Mouse (Mus musculus) kidney, embryonic 14.5 days (tissue): ENCODE measurements around the gene Spata20. TPM values are rescaled to one million over a fixed set of nuclear protein-coding genes. Genes with fewer than 3 reads are reported as not detected.

Experiments
- ATAC-seq: fragments of 200-750 bp; cut with Nextera tagmentation; 2 replicates; pipeline ENCODE4 v1.8.0; 2017; ENCODE audit warnings: moderate number of reproducible peaks, mild to moderate bottlenecking, moderate TSS enrichment, moderate library complexity; ENCODE audit not compliant: low FRiP score, low TSS enrichment
- H3K27ac ChIP-seq: fragments of 300-500 bp; sonication (generic); 2 replicates; pipeline ENCODE4 v1.5.1; 2014; ENCODE audit warnings: low read depth, mild to moderate bottlenecking, low read length, moderate library complexity, mixed read lengths
- H3K27me3 ChIP-seq: fragments of 300-500 bp; sonication (generic); 2 replicates; pipeline ENCODE4 v1.6.1; 2014; ENCODE audit warnings: mild to moderate bottlenecking, low read length; ENCODE audit not compliant: control insufficient read depth, insufficient read depth
- H3K36me3 ChIP-seq: fragments of 300-500 bp; sonication (generic); 2 replicates; pipeline ENCODE4 v1.6.1; 2014; ENCODE audit warnings: low read length, mixed read lengths; ENCODE audit not compliant: control insufficient read depth, insufficient read depth
- H3K4me1 ChIP-seq: fragments of 300-500 bp; sonication (generic); 2 replicates; pipeline ENCODE4 v1.6.1; 2014; ENCODE audit warnings: low read length, mixed read lengths; ENCODE audit not compliant: control insufficient read depth, insufficient read depth
- H3K4me2 ChIP-seq: fragments of 300-500 bp; sonication (generic); replicated peaks from 2 replicates; pipeline ENCODE4 v1.6.1; 2014; ENCODE audit warnings: low read depth, mild to moderate bottlenecking, low read length
- H3K4me3 ChIP-seq: fragments of 300-500 bp; sonication (generic); 2 replicates; pipeline ENCODE4 v1.5.1; 2014; ENCODE audit warnings: mild to moderate bottlenecking, low read length
- H3K9ac ChIP-seq: fragments of 300-500 bp; sonication (generic); 2 replicates; pipeline ENCODE4 v1.6.1; 2014; ENCODE audit warnings: low read depth, mild to moderate bottlenecking, low read length, moderate library complexity
- H3K9me3 ChIP-seq: fragments of 300-500 bp; sonication (generic); 2 replicates; pipeline ENCODE4 v1.6.1; 2016; ENCODE audit warnings: low read length; ENCODE audit not compliant: control insufficient read depth
- WGBS: fragments of 180-500 bp; shearing (Covaris S2); extraction: QIAGEN DNeasy Blood & Tissue Kit; methylation state at CpG from one replicate; pipeline ENCODE4 v1.1.7; 2014; 5-methylcytosine and 5-hydroxymethylcytosine counted together
- polyA plus RNA-seq: library from polyadenylated mRNA; unstranded; fragments of >200 nt; fragmentation: Nextera tagmentation; extraction: Ambion mirVana; gene quantifications from 2 replicates; pipeline ENCODE4 v1.2.1, GENCODE M21; 2014

Spata20 gene
- polyA plus RNA-seq, 1 experiment from 2014 or later = 0.23 TPM

GRCm38 (mm10) chr11:94474544-94474910 is 11.5 kb downstream of the Spata20 start:
- Histone ChIP-seq H3K9me3 (no peaks in the 10 kb centered on the region), H3K9ac (peak overlapping the region; percentile 75; the same call in 1 of the 2 replicates), H3K4me3 (peak overlapping the region; percentile 73), H3K27ac (no peak overlapping the region), H3K4me2 (peak overlapping the region; percentile 97), H3K27me3 (peaks cover 30% of the 10 kb centered on the region), H3K4me1 (peaks cover 47% of the 10 kb centered on the region), H3K36me3 (no peaks in the 10 kb centered on the region)
- ATAC-seq = no peak
- 2% methylated on average over 11 of the region's 11 CpGs for WGBS

- Histone ChIP-seq H3K4me3 (peak within 1 kb of the TSS; percentile 73), H3K9ac (peak within 1 kb of the TSS; percentile 75), H3K27me3 (peaks cover 30% of the 10 kb centered on the region), H3K36me3 (no peaks in the 10 kb centered on the region), H3K4me2 (peak within 1 kb of the TSS; percentile 97), H3K4me1 (peaks cover 53% of the 10 kb centered on the region), H3K9me3 (no peaks in the 10 kb centered on the region), H3K27ac (peak within 1 kb of the TSS; percentile 44)
- under 1% methylated on average over 49 of the region's 71 CpGs for WGBS
- peak; percentile 92 for ATAC-seq
Measured at GRCm38 (mm10) chr11:94473707-94474543, 12.1 kb downstream of the Spata20 start, which contains the start of gene Cacna1g. Gene Cacna1g (minus strand): TSS chr11:94474198.

DNA sequence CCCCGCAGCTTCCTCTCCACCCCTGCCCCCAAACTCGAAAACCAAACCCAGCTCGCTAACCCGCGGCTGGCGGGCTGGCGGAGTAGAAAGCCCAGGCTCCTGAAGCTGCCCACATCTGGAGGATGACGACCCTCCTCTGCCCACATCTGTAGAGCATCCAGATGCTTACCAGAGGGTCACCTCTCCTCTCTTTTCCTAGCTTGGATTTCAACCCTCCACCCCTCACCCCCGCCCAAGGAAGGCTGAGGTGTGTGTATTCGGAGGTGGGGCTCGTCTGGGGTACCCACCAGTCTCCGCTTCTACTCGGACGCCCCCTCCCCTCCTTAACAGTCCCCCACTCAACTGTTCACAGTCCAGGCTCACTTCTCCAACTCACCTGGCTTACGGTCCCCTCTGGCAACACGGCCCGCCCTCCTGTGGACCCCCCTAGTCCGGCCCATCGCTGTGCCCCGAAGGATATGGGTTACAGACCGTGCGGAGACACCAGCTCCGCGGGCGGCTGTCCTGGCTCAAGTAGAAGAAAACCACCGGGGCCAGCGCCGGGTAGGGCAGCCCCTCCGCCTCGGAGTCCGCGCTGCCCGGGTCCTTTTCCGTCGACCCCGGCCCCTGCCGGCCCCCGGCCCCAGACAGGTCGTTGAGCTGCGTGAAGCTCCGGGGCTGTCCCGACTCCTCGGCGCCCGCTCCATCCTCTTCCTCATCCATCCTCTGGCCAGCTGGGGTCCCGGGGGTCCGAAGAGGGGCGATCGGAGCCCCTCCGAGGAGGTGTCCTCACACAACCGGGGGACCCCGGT is 12.9 kb downstream of the Spata20 start:
- Histone ChIP-seq H3K4me1 (peaks cover 61% of the 10 kb centered on the region), H3K27me3 (peaks cover 30% of the 10 kb centered on the region)
- ATAC-seq = peak; percentile 28; the same call in 1 of the 2 replicates

GRCm38 (mm10) chr11:94472585-94472915 is 13.4 kb downstream of the Spata20 start:
- Histone ChIP-seq H3K27ac (no peak overlapping the region), H3K4me1 (peaks cover 64% of the 10 kb centered on the region)
- 1% methylated on average over 15 of the region's 15 CpGs for WGBS

More for the DNA sequence above, 12.9 kb downstream of the Spata20 start:
- Histone ChIP-seq H3K36me3 (no peaks in the 10 kb centered on the region), H3K4me2 (peak overlapping the region; percentile 97), H3K9me3 (no peaks in the 10 kb centered on the region), H3K27ac (peak overlapping the region; percentile 44), H3K9ac (peak overlapping the region; percentile 75), H3K4me3 (peak overlapping the region; percentile 73)
- WGBS = under 1% methylated on average over 49 of the region's 52 CpGs

DNA sequence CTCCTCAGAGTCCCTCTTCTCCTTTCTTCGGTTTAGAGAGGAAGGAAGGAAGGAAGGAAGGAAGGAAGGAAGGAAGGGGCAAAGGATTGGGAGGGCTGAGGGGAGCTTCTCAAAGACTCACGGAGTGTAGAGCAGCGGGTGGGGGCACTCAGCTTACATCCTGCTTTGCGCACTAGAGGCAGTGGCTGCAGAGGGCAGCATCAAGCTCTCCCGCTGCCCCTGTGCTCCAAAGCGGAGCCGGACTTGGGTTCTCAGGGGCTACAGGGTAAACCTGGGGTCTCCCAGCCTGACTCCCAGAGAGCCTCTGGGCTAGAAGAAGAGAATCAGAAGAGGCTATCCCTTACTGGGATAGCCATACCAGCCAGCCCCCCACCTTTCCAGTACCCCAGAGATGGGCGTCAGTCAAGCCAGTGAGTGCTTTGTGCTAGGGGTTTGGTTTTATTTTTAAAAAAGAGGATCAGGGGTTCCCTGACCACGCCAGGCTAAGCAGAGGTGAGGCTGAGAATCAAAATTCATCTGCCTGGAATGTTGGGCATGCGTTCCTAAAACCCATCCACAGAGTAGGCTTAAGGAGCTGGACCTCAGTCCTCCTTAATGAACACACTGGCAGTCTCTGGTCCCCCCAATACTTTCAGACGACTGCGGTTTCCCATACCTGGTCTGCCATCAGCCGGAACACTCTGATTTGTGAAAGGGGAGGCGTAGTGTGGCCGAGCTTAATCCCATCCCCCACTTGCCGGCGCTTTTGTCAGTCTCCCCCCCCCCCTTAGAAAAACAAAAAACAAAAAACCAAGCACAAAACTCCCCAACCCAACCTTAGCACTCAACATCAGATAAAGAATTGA is 14.0 kb downstream of the Spata20 start:
- peaks cover 26% of the 10 kb centered on the region for H3K27me3 ChIP-seq
- H3K9ac ChIP-seq = peak overlapping the region; percentile 75
- 4% methylated on average over 17 of the region's 17 CpGs for WGBS
- H3K4me1 ChIP-seq = peaks cover 67% of the 10 kb centered on the region
- no peak for ATAC-seq
- peak overlapping the region; percentile 97 for H3K4me2 ChIP-seq
- peak overlapping the region; percentile 73 for H3K4me3 ChIP-seq
- no peaks in the 10 kb centered on the region for H3K9me3 ChIP-seq
- H3K27ac ChIP-seq = no peak overlapping the region
- H3K36me3 ChIP-seq = no peaks in the 10 kb centered on the region

More at GRCm38 (mm10) chr11:94472585-94472915, 13.4 kb downstream of the Spata20 start:
- peak overlapping the region; percentile 73 for H3K4me3 ChIP-seq
- H3K9me3 ChIP-seq = no peaks in the 10 kb centered on the region
- H3K27me3 ChIP-seq = peaks cover 30% of the 10 kb centered on the region
- H3K36me3 ChIP-seq = no peaks in the 10 kb centered on the region
- peak overlapping the region; percentile 97 for H3K4me2 ChIP-seq
- H3K9ac ChIP-seq = peak overlapping the region; percentile 75
- ATAC-seq = no peak

GRCm38 (mm10) chr11:94470391-94470790 is 15.6 kb downstream of the Spata20 start:
- no peak for ATAC-seq
- H3K4me3 ChIP-seq = no peak overlapping the region
- no peaks in the 10 kb centered on the region for H3K36me3 ChIP-seq
- WGBS = 29% methylated on average over 6 of the region's 7 CpGs
- peaks cover 69% of the 10 kb centered on the region for H3K4me1 ChIP-seq
- H3K27me3 ChIP-seq = peaks cover 19% of the 10 kb centered on the region
- no peak overlapping the region for H3K9ac ChIP-seq
- H3K4me2 ChIP-seq = no peak overlapping the region
- H3K9me3 ChIP-seq = no peaks in the 10 kb centered on the region
- H3K27ac ChIP-seq = 0 out of 2 replicates have a peak overlapping the region, but pooled peaks have one; percentile 24

GRCm38 (mm10) chr11:94469136-94470064 is 16.6 kb downstream of the Spata20 start:
- Histone ChIP-seq H3K9ac (no peak overlapping the region), H3K4me1 (peaks cover 68% of the 10 kb centered on the region), H3K9me3 (no peaks in the 10 kb centered on the region), H3K36me3 (no peaks in the 10 kb centered on the region), H3K27ac (no peak overlapping the region; the same call in 1 of the 2 replicates), H3K4me3 (no peak overlapping the region), H3K4me2 (no peak overlapping the region), H3K27me3 (peaks cover 9% of the 10 kb centered on the region)
- ATAC-seq = no peak
- 46% methylated on average over 9 of the region's 9 CpGs for WGBS
